Mouse (Mus musculus) erythroblast, embryonic 14.5 days (primary cell): Measurements from ENCODE around the gene Cacna2d3.

Experiments
- GATA1 ChIP-seq: IDR thresholded peaks from 2 replicates; pipeline ENCODE4 v1.6.1; 2012; ENCODE audit warnings: low read length, inconsistent platforms, mixed read lengths
- TAL1 ChIP-seq: IDR thresholded peaks from 3 replicates; pipeline ENCODE4 v1.6.1; 2012; ENCODE audit warnings: low read length, inconsistent platforms, mixed read lengths

GRCm38 (mm10) chr14:28954086-28954485, 767.6 kb downstream of the Cacna2d3 start:
- TF ChIP-seq GATA1 (no peak), TAL1 (no peak)
